Mouse (Mus musculus): ENCODE measurements around the gene Prox1.

The Prox1 gene

GRCm38 (mm10) chr1:190173596-190173995 lies 3.1 kb upstream of the Prox1 start:
- DNase-seq (ENCODE audit: low spot score in 2 of 2): no peak

- no peak for DNase-seq (ENCODE audit: low spot score in 2 of 2)
These were observed 2.5 kb upstream of the Prox1 start for GRCm38 (mm10) chr1:190172979-190173461.

- no peak for DNase-seq (ENCODE audit: low spot score in 2 of 2)
These were observed 1.9 kb upstream of the Prox1 start for GRCm38 (mm10) chr1:190172311-190172978.

- no peak for DNase-seq (ENCODE audit: low spot score in 2 of 2)
These were observed 1.2 kb upstream of the Prox1 start for GRCm38 (mm10) chr1:190171750-190172149.

GRCm38 (mm10) chr1:190171341-190171740 lies 827 bp upstream of the Prox1 start:
- no peak for DNase-seq (ENCODE audit: low spot score in 2 of 2)

- no peak for DNase-seq (ENCODE audit: low spot score in 2 of 2)
These were observed 304 bp upstream of the Prox1 start for GRCm38 (mm10) chr1:190170819-190171216.

GRCm38 (mm10) chr1:190168761-190169671 lies 1.5 kb downstream of the Prox1 start:
- DNase-seq (ENCODE audit: low spot score in 2 of 2): no peak

- DNase-seq (ENCODE audit: low spot score in 2 of 2): no peak
These were observed 2.4 kb downstream of the Prox1 start for GRCm38 (mm10) chr1:190168115-190168514.

GRCm38 (mm10) chr1:190167609-190168008 lies 2.9 kb downstream of the Prox1 start:
- DNase-seq (ENCODE audit: low spot score in 2 of 2): no peak

- no peak for DNase-seq (ENCODE audit: low spot score in 2 of 2)
These were observed 5.0 kb downstream of the Prox1 start for GRCm38 (mm10) chr1:190165511-190165910.

GRCm38 (mm10) chr1:190163471-190163870 lies 7.0 kb downstream of the Prox1 start:
- no peak for DNase-seq (ENCODE audit: low spot score in 2 of 2)

- no peak for DNase-seq (ENCODE audit: low spot score in 2 of 2)
These were observed 8.6 kb downstream of the Prox1 start for GRCm38 (mm10) chr1:190161708-190162465.

- DNase-seq (ENCODE audit: low spot score in 2 of 2): no peak
These were observed 9.2 kb downstream of the Prox1 start for GRCm38 (mm10) chr1:190161288-190161687.

- no peak for DNase-seq (ENCODE audit: low spot score in 2 of 2)
These were observed 11.1 kb downstream of the Prox1 start for GRCm38 (mm10) chr1:190159457-190159856.

GRCm38 (mm10) chr1:190155751-190156150 lies 14.8 kb downstream of the Prox1 start:
- DNase-seq (ENCODE audit: low spot score in 2 of 2): no peak

GRCm38 (mm10) chr1:190155021-190155420 lies 15.5 kb downstream of the Prox1 start:
- DNase-seq (ENCODE audit: low spot score in 2 of 2): no peak

GRCm38 (mm10) chr1:190154292-190154691 lies 16.2 kb downstream of the Prox1 start:
- DNase-seq (ENCODE audit: low spot score in 2 of 2): no peak

- no peak for DNase-seq (ENCODE audit: low spot score in 2 of 2)
These were observed 17.9 kb downstream of the Prox1 start for GRCm38 (mm10) chr1:190152603-190153002.

- no peak for DNase-seq (ENCODE audit: low spot score in 2 of 2)
These were observed 21.2 kb downstream of the Prox1 start for GRCm38 (mm10) chr1:190149233-190149741.

- DNase-seq (ENCODE audit: low spot score in 2 of 2): no peak
These were observed 21.8 kb downstream of the Prox1 start for GRCm38 (mm10) chr1:190148661-190149232.

- DNase-seq (ENCODE audit: low spot score in 2 of 2): no peak
These were observed 22.7 kb downstream of the Prox1 start for GRCm38 (mm10) chr1:190147816-190148215.
